Mouse (Mus musculus) gastrocnemius, adult 18-20 months (tissue): ENCODE measurements around the gene Fsip1. TPM values are rescaled to one million over a fixed set of nuclear protein-coding genes. Genes with fewer than 3 reads are reported as not detected.

Experiments
- DNase-seq: peaks from one replicate; pipeline ENCODE4 v3.0.0; 2021; ENCODE audit warnings: low spot score
- total RNA-seq, 2 experiments: library from RNA; stranded (reverse); gene quantifications; 2 replicates each; pipeline ENCODE4 v1.2.3; 2021

The Fsip1 gene
- total RNA-seq, 2 experiments from 2014 or later = not detected

DNA sequence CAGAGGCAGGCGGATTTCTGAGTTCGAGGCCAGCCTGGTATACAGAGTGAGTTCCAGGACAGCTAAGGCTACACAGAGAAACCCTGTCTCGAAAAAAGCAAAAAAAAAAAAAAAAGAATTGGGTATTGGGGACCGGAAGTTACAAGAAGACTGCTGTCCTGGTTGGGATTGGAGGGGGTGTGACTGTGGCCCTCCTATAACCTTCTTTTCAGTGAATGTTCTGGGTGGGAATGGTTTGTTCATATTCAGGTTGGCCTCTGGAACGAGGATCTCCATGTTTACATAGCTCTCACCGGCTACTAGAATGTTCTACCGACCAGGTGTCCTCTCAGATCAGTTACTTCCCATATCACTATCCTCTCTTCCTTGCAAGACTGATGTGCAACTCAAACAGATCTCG is 328 bp upstream of the Fsip1 start:
- DNase-seq = no peak

GRCm38 (mm10) chr2:118254516-118254915 is 2.2 kb downstream of the Fsip1 start:
- no peak for DNase-seq

DNA sequence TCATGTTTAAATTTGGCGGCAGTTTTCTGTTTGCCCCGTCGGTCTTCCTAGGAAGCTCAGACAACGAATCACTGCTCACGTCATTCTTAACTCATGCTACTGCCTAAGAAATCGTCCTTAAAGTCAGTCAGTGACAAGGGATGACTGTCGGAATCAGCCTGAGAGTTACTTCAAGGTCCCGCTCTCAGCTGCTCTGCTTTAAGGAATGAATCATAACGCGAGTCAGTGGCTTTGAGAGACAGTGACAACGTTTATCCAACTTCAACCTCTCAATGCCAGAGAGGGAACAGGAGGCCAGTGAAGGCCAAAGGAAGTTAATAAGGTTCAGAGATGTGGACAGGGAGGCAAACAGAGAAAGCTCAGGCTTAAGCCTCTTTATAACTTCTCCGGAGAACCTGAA is 7.8 kb downstream of the Fsip1 start:
- DNase-seq = no peak

- no peak for DNase-seq
Measured at GRCm38 (mm10) chr2:118248016-118248415, 8.8 kb downstream of the Fsip1 start.

GRCm38 (mm10) chr2:118245914-118246313 is 10.9 kb downstream of the Fsip1 start:
- DNase-seq = peak; percentile 55

- DNase-seq = no peak
Measured at GRCm38 (mm10) chr2:118236196-118236595, 20.6 kb downstream of the Fsip1 start.

DNA sequence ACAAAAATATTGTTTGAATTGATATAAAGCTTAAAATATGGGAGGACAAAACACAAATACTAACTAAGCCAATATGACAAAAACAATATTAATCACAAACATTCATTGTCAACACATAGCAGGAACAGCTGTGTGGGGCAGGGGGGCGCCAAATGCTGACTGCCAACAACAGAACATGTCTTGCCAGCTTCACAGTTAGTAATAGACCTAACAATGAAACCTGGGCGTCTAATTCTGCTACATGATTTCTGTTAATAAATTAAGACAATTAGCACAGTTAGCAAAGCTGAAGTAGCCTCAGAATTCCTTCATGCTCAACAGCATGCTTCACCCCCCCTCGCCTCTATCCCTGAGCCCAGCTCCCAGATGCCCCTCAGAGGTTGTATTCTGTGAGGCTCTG is 21.2 kb downstream of the Fsip1 start:
- no peak for DNase-seq

DNA sequence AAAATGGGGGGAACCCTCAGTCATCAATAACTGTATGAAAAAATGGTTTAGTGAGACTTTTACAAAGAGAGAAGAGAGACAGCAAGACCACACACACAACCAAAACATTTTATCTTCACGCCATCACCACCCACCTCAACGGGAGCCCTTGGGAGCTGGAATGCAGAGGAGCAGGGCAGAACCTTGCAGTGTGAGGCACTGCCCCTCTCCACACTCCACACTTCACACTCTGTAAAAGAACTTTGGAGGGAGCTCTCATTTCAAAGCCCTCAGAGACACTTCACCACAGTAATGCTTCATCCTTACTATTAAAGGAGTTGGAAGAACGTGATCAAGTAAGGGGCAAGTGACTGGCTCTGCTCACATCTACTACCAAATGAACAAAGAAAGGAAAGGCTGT is 26.2 kb downstream of the Fsip1 start:
- no peak for DNase-seq

- no peak for DNase-seq
Measured at GRCm38 (mm10) chr2:118228486-118229079, 28.2 kb downstream of the Fsip1 start.

DNA sequence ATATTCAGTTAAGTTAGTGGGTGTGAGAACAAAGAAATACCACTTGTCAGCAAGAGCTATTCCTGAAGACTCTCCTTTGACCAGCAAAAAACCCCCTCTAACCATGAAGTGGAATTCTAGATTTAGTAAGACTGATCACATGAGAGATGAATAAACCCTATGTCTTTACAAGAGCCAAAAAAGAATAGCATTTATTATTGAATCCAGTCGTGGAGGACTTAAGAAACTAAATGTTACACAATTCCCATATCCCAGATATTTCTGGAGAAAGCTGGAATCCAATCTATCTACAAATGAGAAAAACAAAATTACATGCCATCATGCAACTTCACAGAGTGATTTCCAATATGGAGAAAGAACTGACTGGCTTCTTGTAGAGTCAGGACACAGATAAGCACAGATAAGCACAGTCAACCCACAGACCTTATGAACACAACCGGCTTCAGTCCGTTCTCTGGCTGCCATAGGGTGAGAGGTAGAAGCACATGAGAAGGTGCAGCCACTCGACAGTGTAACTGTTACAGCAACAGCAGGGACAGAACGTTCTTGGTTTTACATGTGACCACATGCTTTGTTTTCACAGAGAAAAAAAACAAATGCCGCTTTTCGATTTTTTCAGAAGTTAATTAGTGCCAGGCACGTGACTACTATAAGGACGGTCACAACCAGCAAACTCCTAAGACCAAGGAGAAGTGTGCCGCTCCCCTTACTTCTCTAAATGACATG is 31.3 kb downstream of the Fsip1 start:
- DNase-seq = no peak

DNA sequence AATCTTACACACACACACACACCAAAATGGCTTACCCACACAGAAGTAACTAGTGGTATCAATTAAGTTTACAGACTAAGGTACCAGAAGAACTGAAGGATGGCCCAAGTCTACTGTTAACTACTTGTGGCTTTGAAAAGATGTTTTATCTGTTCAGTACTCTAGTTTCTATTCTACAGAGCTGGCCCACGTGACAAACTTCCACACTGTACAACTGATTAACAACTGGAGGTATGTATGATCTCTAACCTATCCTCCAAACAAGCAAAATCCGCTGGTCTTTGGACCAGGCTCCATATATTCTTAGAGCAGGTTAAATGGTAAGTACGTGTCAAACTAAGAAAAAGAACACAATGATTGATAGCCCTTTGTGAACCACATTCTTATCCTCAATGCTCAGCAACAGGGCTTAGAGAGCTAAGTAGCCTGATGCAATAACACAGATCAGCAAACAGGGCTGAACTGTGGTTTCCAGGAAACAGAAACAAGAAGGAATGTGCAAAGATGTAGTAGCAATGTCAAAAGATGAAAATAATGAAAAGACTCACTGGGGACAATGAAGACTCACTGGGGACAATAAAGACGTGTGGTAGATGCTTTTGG is 38.7 kb downstream of the Fsip1 start:
- DNase-seq = no peak

GRCm38 (mm10) chr2:118209712-118210111 is 47.1 kb downstream of the Fsip1 start:
- no peak for DNase-seq

- no peak for DNase-seq
Measured at GRCm38 (mm10) chr2:118208651-118209050, 48.1 kb downstream of the Fsip1 start.

DNA sequence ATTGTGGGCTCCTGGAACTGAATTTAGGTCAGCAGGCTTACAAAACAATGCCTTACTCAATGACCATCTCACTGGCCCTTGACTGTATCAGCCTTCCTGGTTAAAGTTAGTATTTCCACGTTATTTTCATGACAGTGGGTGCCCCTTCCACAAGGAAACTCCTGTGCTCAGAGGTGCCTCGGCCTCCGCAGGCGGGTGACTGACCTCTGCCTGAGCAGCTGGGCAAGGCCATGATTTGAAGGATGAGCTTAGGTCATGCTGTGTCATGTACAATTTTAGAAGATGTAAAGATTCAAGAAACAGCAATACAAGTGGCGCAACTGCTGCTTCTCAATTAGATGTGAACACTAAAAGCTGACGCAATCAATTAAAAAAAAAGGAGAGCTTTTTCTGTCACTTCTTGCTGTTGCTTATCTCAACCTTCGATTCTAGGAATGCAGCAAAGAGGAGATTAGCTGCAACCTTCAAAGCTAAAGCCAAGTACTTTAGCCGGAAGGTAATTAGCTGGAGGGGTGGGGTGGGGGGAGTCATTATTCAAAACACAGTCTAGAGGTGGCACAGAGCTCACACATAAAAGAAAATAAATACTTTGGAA is 50.7 kb downstream of the Fsip1 start:
- DNase-seq = no peak

DNA sequence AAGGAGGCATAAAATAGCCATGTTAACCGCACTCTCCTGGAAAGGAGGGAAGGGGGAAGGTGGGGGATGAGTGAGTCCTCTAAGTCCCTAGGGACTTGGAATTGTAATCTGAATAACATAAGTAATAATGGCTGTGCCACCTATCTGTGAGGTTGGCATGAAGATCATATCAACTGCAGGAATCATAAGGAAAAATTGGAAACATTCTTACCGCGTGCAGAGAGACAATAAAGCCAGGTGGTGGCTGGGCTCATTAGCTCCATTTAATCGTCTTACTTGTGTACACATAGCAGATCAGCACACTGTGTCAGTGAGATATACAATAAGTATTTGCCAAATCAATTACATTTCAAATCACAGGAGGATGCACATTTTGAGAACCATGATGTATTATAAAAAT is 52.1 kb downstream of the Fsip1 start:
- no peak for DNase-seq

DNA sequence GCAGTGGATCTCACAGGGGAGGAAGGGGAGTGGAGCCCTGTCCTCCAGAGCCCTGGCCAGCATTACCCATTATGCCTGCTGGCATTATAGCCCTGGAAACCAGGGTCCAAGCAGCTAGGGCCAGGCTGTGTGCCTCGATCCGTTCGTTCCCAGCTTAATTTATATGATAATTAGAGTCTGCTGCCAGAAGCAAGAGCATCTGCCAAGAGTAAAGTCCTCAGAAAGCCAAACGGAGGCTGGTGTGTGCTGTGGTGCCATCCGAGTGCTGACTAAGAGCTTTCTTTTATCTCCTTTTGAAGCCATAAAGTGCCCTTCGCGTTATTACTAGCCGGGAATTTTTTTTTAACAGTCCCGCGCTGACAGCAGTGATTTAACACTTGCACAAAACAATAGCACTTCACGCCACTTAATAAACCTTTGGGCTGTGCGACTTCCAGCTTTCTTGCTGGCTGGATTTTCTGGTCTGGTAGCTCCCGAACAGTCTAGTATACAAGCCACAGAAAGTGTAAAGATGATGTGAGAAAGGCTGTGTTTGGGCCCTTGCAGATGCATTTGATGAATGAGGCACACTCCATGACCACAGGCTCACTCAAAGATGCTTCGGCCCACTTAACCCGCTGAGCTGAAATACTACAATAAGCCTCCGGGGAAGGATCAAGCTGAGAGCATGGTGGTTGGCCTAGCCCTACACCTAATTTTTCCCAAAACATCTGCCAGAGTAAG is 52.9 kb downstream of the Fsip1 start:
- no peak for DNase-seq

- no peak for DNase-seq
Measured at GRCm38 (mm10) chr2:118202934-118203333, 53.8 kb downstream of the Fsip1 start.

DNA sequence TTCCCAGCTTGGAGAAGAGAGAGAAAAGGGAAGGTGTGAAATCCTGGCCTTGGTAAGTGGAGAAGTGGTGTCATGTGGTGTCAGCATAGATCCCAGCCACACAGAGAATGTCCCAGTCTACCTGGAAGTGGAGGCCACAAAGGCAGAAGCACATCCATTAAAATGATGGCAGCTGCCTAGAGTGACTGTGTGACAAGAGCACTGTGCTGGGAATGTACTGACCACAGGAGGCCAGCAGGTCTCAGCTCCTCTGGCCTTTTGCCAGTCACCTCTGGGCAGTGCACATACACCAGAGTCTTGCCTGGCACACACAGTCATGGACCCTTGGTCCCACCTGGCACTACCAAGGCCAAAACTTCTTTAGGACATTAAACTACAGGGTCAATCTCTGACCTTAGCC is 54.8 kb downstream of the Fsip1 start:
- no peak for DNase-seq

DNA sequence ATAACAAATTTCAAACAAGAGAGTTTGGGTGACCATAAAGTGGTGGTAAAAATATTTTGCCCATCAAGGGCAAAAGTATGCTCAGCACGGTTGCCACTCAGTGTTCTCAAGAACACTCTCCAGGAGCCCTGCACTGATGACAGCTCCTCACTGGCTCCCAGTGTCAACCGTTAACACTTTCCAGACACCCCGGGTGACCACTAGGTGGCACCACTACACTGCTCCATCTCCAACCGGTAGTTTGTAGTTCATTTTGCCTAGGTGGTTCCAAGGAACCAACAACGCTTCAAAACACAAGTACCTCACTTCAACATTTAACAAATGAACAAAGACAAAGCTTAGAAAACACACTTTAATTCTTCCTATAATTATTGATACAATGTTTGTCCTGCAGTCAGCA is 56.9 kb downstream of the Fsip1 start:
- DNase-seq = peak; percentile 66

DNA sequence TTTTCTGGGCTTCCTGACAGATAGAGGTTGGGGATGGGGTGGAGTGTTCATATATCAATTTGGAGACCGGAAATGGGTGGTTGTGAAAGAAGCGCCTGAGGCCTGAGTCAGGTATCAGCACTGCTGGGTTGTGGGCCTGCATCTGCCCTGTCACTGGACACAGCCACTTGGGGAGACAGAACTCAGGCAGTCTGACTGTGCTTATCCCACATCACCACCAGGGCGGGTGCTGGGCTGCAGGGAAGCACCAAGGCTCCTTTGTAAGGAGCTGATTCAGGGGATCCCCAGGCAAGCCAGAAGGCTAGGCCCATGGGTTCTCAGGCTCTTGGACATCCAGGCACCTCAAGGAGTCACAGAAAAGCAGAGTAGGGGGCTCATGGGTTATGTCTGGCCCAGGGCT is 59.8 kb downstream of the Fsip1 start:
- no peak for DNase-seq

GRCm38 (mm10) chr2:118182136-118182535 is 74.6 kb downstream of the Fsip1 start:
- no peak for DNase-seq
